10 mouse cellular contexts compared by ENCODE assay signal in the genomic region with DNA sequence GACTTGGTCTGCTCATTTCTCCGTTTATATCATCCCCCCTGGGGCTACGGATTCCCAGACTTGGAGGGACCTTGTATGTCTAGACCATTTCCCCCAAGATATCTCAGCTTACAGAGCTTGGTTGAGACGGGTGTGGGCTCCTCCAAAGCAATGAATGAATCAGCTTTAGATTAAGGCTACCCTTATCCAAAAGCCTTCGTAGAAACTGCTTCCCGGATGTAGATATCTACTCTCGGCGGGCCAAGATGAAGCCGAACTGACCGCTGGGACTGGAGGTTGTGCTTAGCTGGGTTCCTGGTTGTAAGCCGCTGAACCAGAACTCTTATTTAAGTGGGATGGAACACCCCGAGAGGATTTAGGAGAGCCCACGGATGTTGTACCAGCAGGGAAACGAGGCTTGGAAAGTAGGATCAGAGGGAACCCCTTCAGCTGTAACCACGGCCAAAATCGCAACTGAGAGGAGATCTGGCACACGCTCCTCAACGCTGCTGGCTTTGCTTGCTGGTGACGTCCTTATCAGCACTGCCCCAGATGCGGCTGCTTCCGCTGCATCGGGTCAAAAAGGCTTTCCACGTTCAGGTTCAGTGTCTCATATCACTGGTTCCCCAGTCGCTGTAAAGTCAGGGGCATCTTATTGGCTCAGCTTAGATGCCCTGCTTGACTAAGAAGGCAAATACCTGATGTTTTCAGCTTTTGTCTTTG. TPM values are rescaled to one million over a fixed set of nuclear protein-coding genes. Genes with fewer than 3 reads are reported as not detected.
DNase-seq lines count a peak whose midpoint lies in the region; ATAC-seq and TF ChIP-seq lines count a peak whose summit lies in the region.
"Had no signal": no experiment of that assay in that cellular context is flagged by ENCODE, and none has a peak within 500 bp of the region (broad histone marks: within the 10 kb centered on the region; RNA-seq: fewer than 3 reads in every experiment).

No protein-coding gene starts in this region.

- no peaks in the 10 kb centered on the region for H3K9me3 ChIP-seq in hindbrain, postnatal 0 days (ENCODE audit: low read length)

- DNase-seq in induced T-regulatory cell, adult 2 months (ENCODE audit: low read depth) = peak; percentile 77
- peak; percentile 72 for DNase-seq in lung, postnatal 10 days
- DNase-seq in hindbrain, postnatal 0 days (ENCODE audit: low spot score) = no peak
- no peak for DNase-seq in gastrocnemius, postnatal 4 days (ENCODE audit: low spot score in 2 of 2)
- no peak for DNase-seq in urinary bladder, postnatal 36 days (ENCODE audit: low spot score in 2 of 2)
- no peak for DNase-seq in right cerebral cortex, adult 2 months (ENCODE audit: low spot score in 2 of 2)
- DNase-seq: adrenal gland, postnatal 25 days had no signal

- no peak overlapping the region for H3K9ac ChIP-seq in hindbrain, postnatal 0 days (replicated peaks; ENCODE audit: low read length)

- no peaks in the 10 kb centered on the region for H3K36me3 ChIP-seq in hindbrain, postnatal 0 days (ENCODE audit: insufficient read depth, low read length)

- no peaks in the 10 kb centered on the region for H3K27me3 ChIP-seq in hindbrain, postnatal 0 days (ENCODE audit: insufficient read depth, low read length)

- H3K4me2 ChIP-seq in hindbrain, postnatal 0 days (ENCODE audit: low read depth, low read length) = no peak overlapping the region

- H3K27ac ChIP-seq in brown adipose tissue, adult 24 weeks (replicated peaks; ENCODE audit: low read depth, low read length) = peak overlapping the region; percentile 95
- H3K27ac ChIP-seq in hindbrain, postnatal 0 days = no peak overlapping the region

- peak overlapping the region; percentile 59 for H3K4me3 ChIP-seq in brown adipose tissue, adult 24 weeks (ENCODE audit: insufficient read depth, low read depth, low read length)
- H3K4me3 ChIP-seq in hindbrain, postnatal 0 days (ENCODE audit: low read length) = no peak overlapping the region

- 74% methylated on average over 23 of the region's 23 CpGs for WGBS in hindbrain, postnatal 0 days

- no peak for TF ChIP-seq CTCF in hindbrain, postnatal 0 days (IDR thresholded peaks at IDR 0.05; ENCODE audit: low read depth)

- ATAC-seq in CD4-positive, CD25-positive, alpha-beta regulatory T cell, adult 4 months = peak; percentile 58
- no peak for ATAC-seq in hindbrain, postnatal 0 days

- peaks cover 21% of the 10 kb centered on the region for H3K4me1 ChIP-seq in brown adipose tissue, adult 24 weeks (ENCODE audit: control insufficient read depth, insufficient read depth, insufficient read length, low read length)
- H3K4me1 ChIP-seq in hindbrain, postnatal 0 days (ENCODE audit: insufficient read depth, low read length) = no peaks in the 10 kb centered on the region

RNA-seq across cellular contexts. Expression of gene Cfap45, which starts 5.9 kb away (rescaled TPM):
- polyA plus RNA-seq in CD4-positive, CD25-positive, alpha-beta regulatory T cell, adult 4 months (2017; shearing (Covaris generic)) = under 1 TPM in 1 of 2 experiments, not detected in 1; 0.69 TPM
- not detected in 2 replicates for polyA plus RNA-seq in brown adipose tissue, adult 24 weeks (2012; ENCODE audit: insufficient read depth, insufficient read length, missing spikeins)
- total RNA-seq in hindbrain, postnatal 0 days (2014; rRNA removed) = 1.0 and 1.2 TPM in 2 replicates
- polyA plus RNA-seq in hindbrain, postnatal 0 days (2015; fragmentation: Nextera tagmentation; extraction: Ambion mirVana) = 3.7 and 4.5 TPM in 2 replicates
- 1 to 10 TPM; 1.3 to 1.8 TPM for total RNA-seq in gastrocnemius, postnatal 4 days (2021)

RNA-seq across cellular contexts. Expression of gene Tagln2, which starts 26.7 kb away (rescaled TPM):
- 100 to 1,000 TPM; 226 to 278 TPM for polyA plus RNA-seq in CD4-positive, CD25-positive, alpha-beta regulatory T cell, adult 4 months (2017; shearing (Covaris generic))
- 26.2 and 29.3 TPM in 2 replicates for polyA plus RNA-seq in brown adipose tissue, adult 24 weeks (2012; ENCODE audit: insufficient read depth, insufficient read length, missing spikeins)
- 45.1 and 70.2 TPM in 2 replicates for total RNA-seq in hindbrain, postnatal 0 days (2014; rRNA removed)
- 59.2 and 61.6 TPM in 2 replicates for polyA plus RNA-seq in hindbrain, postnatal 0 days (2015; fragmentation: Nextera tagmentation; extraction: Ambion mirVana)
- 100 to 1,000 TPM; 146 to 158 TPM for total RNA-seq in gastrocnemius, postnatal 4 days (2021)

RNA-seq across cellular contexts. Expression of gene Vsig8, which starts 29.2 kb away (rescaled TPM):
- polyA plus RNA-seq in CD4-positive, CD25-positive, alpha-beta regulatory T cell, adult 4 months (2017; shearing (Covaris generic)) = not detected
- polyA plus RNA-seq in brown adipose tissue, adult 24 weeks (2012; ENCODE audit: insufficient read depth, insufficient read length, missing spikeins) = not detected in 2 replicates
- total RNA-seq in hindbrain, postnatal 0 days (2014; rRNA removed) = 1.9 and 2.9 TPM in 2 replicates
- polyA plus RNA-seq in hindbrain, postnatal 0 days (2015; fragmentation: Nextera tagmentation; extraction: Ambion mirVana) = 1.9 and 2.0 TPM in 2 replicates
- not detected for total RNA-seq in gastrocnemius, postnatal 4 days (2021)
- polyA plus RNA-seq: forebrain, embryonic 11.5 days had no signal

RNA-seq across cellular contexts. Expression of gene Igsf9, which starts 44.9 kb away (rescaled TPM):
- polyA plus RNA-seq in CD4-positive, CD25-positive, alpha-beta regulatory T cell, adult 4 months (2017; shearing (Covaris generic)) = 1 to 10 TPM in 1 of 2 experiments, not detected in 1; 1.1 TPM
- 0.96 TPM in 1 of 2 replicates, not detected in the other for polyA plus RNA-seq in brown adipose tissue, adult 24 weeks (2012; ENCODE audit: insufficient read depth, insufficient read length, missing spikeins)
- 17.9 and 33.0 TPM in 2 replicates for total RNA-seq in hindbrain, postnatal 0 days (2014; rRNA removed)
- 10.5 and 13.5 TPM in 2 replicates for polyA plus RNA-seq in hindbrain, postnatal 0 days (2015; fragmentation: Nextera tagmentation; extraction: Ambion mirVana)
- total RNA-seq in gastrocnemius, postnatal 4 days (2021) = 1 to 10 TPM; 1.7 to 2.3 TPM

RNA-seq across cellular contexts. Expression of gene Slamf9, which starts 51.4 kb away (rescaled TPM):
- not detected for polyA plus RNA-seq in CD4-positive, CD25-positive, alpha-beta regulatory T cell, adult 4 months (2017; shearing (Covaris generic))
- 3.5 and 4.5 TPM in 2 replicates for polyA plus RNA-seq in brown adipose tissue, adult 24 weeks (2012; ENCODE audit: insufficient read depth, insufficient read length, missing spikeins)
- not detected in 2 replicates for total RNA-seq in hindbrain, postnatal 0 days (2014; rRNA removed)
- 0.39 and 0.49 TPM in 2 replicates for polyA plus RNA-seq in hindbrain, postnatal 0 days (2015; fragmentation: Nextera tagmentation; extraction: Ambion mirVana)
- total RNA-seq in gastrocnemius, postnatal 4 days (2021) = under 1 TPM; 0.47 to 0.56 TPM

Comparison
In these comparisons a context has a peak if more than half of its experiments do, and no peak if none do; other contexts are left out.
1. DNase-seq: peak in induced T-regulatory cell, adult 2 months (single experiment) and lung, postnatal 10 days (single experiment); none in hindbrain, postnatal 0 days (single experiment), gastrocnemius, postnatal 4 days (0 of 2), urinary bladder, postnatal 36 days (0 of 2) and right cerebral cortex, adult 2 months (0 of 2).